Mouse (Mus musculus) intestine, embryonic 15.5 days (tissue): ENCODE measurements around the gene Stk19. TPM values are rescaled to one million over a fixed set of nuclear protein-coding genes. Genes with fewer than 3 reads are reported as not detected.

Experiments
- ATAC-seq: fragments of 200-750 bp; cut with Nextera tagmentation; 2 replicates; pipeline ENCODE4 v1.8.0; 2017; ENCODE audit warnings: moderate TSS enrichment, moderate library complexity
- H3K27ac ChIP-seq: fragments of 300-500 bp; sonication (generic); 2 replicates; pipeline ENCODE4 v1.5.1; 2015; ENCODE audit warnings: mild to moderate bottlenecking, inconsistent platforms
- H3K27me3 ChIP-seq: fragments of 300-500 bp; sonication (generic); replicated peaks from 2 replicates; pipeline ENCODE4 v1.6.1; 2015; ENCODE audit warnings: inconsistent platforms
- H3K36me3 ChIP-seq: fragments of 300-500 bp; sonication (generic); 2 replicates; pipeline ENCODE4 v1.6.1; 2015; ENCODE audit warnings: inconsistent platforms
- H3K4me1 ChIP-seq: fragments of 300-500 bp; sonication (generic); replicated peaks from 2 replicates; pipeline ENCODE4 v1.6.1; 2015; ENCODE audit warnings: inconsistent platforms
- H3K4me2 ChIP-seq: fragments of 300-500 bp; sonication (generic); replicated peaks from 2 replicates; pipeline ENCODE4 v1.6.1; 2015; ENCODE audit warnings: mild to moderate bottlenecking, inconsistent platforms
- H3K4me3 ChIP-seq: fragments of 300-500 bp; sonication (generic); replicated peaks from 2 replicates; pipeline ENCODE4 v1.5.1; 2015; ENCODE audit warnings: inconsistent platforms
- H3K9ac ChIP-seq: fragments of 300-500 bp; sonication (generic); 2 replicates; pipeline ENCODE4 v1.6.1; 2015; ENCODE audit warnings: inconsistent platforms
- H3K9me3 ChIP-seq: fragments of 300-500 bp; sonication (generic); 2 replicates; pipeline ENCODE4 v1.6.1; 2016; ENCODE audit warnings: inconsistent platforms
- WGBS: fragments of 180-500 bp; shearing (Covaris S2); methylation state at CpG from one replicate; pipeline ENCODE4 v1.1.7; 2015; 5-methylcytosine and 5-hydroxymethylcytosine counted together
- polyA plus RNA-seq: library from polyadenylated mRNA; unstranded; fragments of >200 nt; fragmentation: Nextera tagmentation; extraction: Ambion mirVana; gene quantifications from 2 replicates; pipeline ENCODE4 v1.2.1, GENCODE M21; 2015

Gene Stk19
- polyA plus RNA-seq, 1 experiment from 2014 or later = 25.1 TPM

DNA sequence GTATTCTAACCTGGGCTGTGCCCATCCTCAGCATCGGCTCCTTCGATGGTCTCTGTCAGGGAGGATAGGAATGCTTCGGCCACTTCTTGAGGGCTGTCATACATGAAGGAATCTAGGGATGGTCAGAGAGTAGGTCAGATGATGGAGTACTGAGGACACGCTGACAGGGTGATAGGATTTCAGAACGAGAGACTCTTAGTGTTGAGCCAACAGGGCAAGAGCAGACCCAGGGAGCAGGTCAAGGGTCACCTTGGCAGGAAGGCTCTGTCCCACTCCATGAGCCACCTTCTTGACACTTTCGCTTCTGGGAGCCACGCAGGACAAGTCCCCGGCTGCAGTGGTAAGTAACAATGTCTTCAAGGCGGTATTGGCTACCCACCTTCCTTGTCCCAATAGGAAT, 23.8 kb upstream of the Stk19 start:
- Histone ChIP-seq H3K9me3 (no peaks in the 10 kb centered on the region), H3K4me1 (no peaks in the 10 kb centered on the region; the same call in 1 of the 2 replicates), H3K27me3 (no peaks in the 10 kb centered on the region), H3K4me3 (no peak overlapping the region), H3K9ac (no peak overlapping the region), H3K27ac (no peak overlapping the region), H3K36me3 (peaks cover 10% of the 10 kb centered on the region), H3K4me2 (peak overlapping the region; percentile 53)
- WGBS = 76% methylated on average over 9 of the region's 9 CpGs
- no peak for ATAC-seq

DNA sequence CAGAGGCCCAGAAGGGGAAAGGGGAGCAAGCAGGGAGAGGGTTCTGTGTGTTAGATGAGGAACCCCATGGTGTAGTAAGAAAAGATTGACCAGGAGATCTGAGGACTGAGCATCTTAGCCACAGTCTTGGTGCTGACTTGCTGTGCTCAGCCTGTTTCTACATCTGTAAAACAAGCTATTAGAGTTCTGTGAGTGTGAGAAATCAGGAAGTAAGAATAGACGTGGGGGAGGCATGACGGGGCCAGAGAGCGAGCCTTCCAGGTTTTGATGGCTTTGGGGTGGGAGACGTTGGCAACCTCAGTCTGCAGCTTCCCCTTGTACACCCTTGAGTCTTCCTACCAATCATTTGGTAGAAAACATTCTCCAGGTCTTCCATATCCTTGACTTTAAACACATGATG, 21.9 kb upstream of the Stk19 start:
- Histone ChIP-seq H3K4me3 (no peak overlapping the region), H3K9me3 (no peaks in the 10 kb centered on the region), H3K27me3 (no peaks in the 10 kb centered on the region), H3K27ac (no peak overlapping the region), H3K4me1 (no peaks in the 10 kb centered on the region; the same call in 1 of the 2 replicates), H3K9ac (no peak overlapping the region), H3K36me3 (peaks cover 22% of the 10 kb centered on the region), H3K4me2 (no peak overlapping the region)
- WGBS = 75% methylated on average over 4 of the region's 4 CpGs
- ATAC-seq = no peak

- Histone ChIP-seq H3K4me1 (peaks cover 9% of the 10 kb centered on the region), H3K9ac (no peak overlapping the region; the same call in 1 of the 2 replicates), H3K9me3 (no peaks in the 10 kb centered on the region), H3K27ac (no peak overlapping the region), H3K36me3 (peaks cover 33% of the 10 kb centered on the region), H3K27me3 (no peaks in the 10 kb centered on the region), H3K4me3 (no peak overlapping the region), H3K4me2 (no peak overlapping the region)
- WGBS = 30% methylated on average over 3 of the region's 3 CpGs
- peak; percentile 32; the same call in 1 of the 2 replicates for ATAC-seq
Measured at GRCm38 (mm10) chr17:34855825-34856224, 19.1 kb upstream of the Stk19 start.

DNA sequence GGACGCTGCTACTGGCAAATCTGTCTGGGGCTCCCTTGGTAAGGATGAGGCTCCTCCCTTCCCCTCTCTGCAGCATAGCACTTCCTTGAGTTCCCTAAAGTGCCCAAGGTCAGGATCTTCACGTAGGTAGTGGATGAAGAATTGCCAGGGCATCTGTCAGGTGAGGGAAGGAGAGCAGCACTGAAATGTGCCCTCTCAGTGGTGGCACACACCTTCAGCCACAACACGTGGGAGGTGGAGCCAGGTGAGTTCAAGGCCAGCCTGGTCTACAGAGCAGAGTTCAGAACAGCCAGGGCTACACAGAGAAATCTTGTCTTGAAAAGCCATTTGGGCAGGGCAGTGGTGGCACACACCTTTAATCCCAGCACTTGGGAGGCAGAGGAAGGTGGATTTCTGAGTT, 18.0 kb upstream of the Stk19 start:
- Histone ChIP-seq H3K9me3 (no peaks in the 10 kb centered on the region), H3K27ac (no peak overlapping the region), H3K36me3 (peaks cover 33% of the 10 kb centered on the region), H3K9ac (no peak overlapping the region), H3K4me3 (no peak overlapping the region), H3K4me2 (no peak overlapping the region), H3K4me1 (peaks cover 11% of the 10 kb centered on the region), H3K27me3 (no peaks in the 10 kb centered on the region)
- no peak for ATAC-seq
- 72% methylated on average over 3 of the region's 3 CpGs for WGBS

DNA sequence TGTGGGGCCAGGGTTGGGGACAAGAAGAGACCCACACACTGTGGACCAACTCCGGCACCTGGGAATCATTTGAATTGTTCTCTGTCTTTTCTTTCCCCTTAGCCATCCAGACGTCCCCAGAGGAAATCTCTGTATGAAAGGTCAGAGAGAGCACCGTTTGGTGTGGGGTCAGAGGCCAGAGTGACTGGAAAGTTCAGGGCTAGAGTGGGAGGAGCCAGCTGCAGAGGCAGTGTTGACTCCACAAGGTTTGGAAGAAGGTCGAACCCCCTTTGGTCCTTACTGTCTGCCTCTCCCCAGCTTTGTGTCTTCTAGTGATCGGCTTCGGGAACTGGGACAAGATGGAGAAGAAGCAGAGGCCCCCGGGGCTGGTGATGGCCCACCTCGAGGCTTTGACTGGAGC, 16.8 kb upstream of the Stk19 start:
- no peak overlapping the region for H3K4me3 ChIP-seq
- no peak overlapping the region for H3K27ac ChIP-seq
- peaks cover 33% of the 10 kb centered on the region for H3K36me3 ChIP-seq
- 69% methylated on average over 8 of the region's 8 CpGs for WGBS
- H3K9me3 ChIP-seq = no peaks in the 10 kb centered on the region
- H3K4me1 ChIP-seq = peaks cover 17% of the 10 kb centered on the region
- no peaks in the 10 kb centered on the region for H3K27me3 ChIP-seq
- ATAC-seq = no peak
- H3K4me2 ChIP-seq = no peak overlapping the region
- H3K9ac ChIP-seq = peak overlapping the region; percentile 8; the same call in 1 of the 2 replicates

GRCm38 (mm10) chr17:34850517-34851125, 13.9 kb upstream of the Stk19 start:
- Histone ChIP-seq H3K4me3 (peak overlapping the region; percentile 72), H3K9me3 (no peaks in the 10 kb centered on the region), H3K36me3 (peaks cover 42% of the 10 kb centered on the region), H3K27ac (peak overlapping the region; percentile 73; the same call in 1 of the 2 replicates), H3K4me2 (peak overlapping the region; percentile 76), H3K9ac (peak overlapping the region; percentile 73), H3K27me3 (no peaks in the 10 kb centered on the region), H3K4me1 (peaks cover 17% of the 10 kb centered on the region)
- ATAC-seq = peak; percentile 78
- WGBS = 1% methylated on average over 25 of the region's 25 CpGs

DNA sequence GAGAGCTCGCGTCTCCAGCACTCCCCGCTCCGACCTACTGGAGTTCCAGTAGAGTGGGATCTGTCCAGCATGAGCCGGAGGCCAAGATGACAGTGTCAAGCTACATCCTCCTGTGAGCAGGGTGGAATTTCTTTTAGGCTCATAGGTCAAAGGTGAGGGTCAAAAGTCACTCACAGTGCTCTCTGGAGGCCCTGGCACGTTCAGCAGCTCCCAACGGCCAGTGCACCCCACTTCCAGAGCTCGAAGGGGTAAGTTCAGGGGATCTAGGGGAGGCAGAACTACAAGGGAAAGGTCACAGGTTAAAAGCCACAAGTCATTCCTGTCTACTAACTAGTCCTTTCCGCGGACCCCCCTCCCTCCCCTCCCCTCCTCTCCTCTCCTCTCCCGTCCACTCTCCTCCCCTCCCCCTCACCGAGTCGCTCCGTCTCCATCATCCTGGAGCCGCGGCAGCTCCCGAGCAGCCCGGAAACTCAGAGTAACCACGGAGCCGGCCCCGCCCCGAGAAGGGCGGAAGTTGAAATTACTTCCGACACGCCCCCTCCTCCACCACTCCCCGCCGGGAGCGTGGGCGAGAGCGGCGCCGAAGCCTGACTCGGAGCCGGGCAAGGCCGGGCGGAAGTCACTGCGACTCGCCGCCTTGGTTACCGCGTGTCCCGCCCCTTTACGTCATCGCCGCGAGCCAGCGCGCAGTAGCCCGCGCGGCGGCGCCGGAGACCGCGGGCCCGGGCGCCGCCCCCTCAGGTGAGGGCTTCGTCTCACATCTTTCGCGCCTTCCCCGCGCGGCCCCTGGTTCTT, 13.2 kb upstream of the Stk19 start, which contains the start of the genes Skiv2l and Nelfe:
Gene Skiv2l, minus strand, starts transcription at position 489 of the 795 bp plus-strand sequence.
Gene Nelfe, plus strand, starts transcription at position 670 of the 795 bp plus-strand sequence.
- peak; percentile 98 for ATAC-seq
- H3K36me3 ChIP-seq = peaks cover 45% of the 10 kb centered on the region

GRCm38 (mm10) chr17:34847615-34848014, 10.9 kb upstream of the Stk19 start:
- Histone ChIP-seq H3K36me3 (peaks cover 31% of the 10 kb centered on the region), H3K9ac (no peak overlapping the region), H3K27ac (no peak overlapping the region), H3K4me3 (no peak overlapping the region), H3K4me1 (peaks cover 17% of the 10 kb centered on the region), H3K27me3 (no peaks in the 10 kb centered on the region), H3K4me2 (no peak overlapping the region), H3K9me3 (no peaks in the 10 kb centered on the region)
- no peak for ATAC-seq
- WGBS = 88% methylated on average over 7 of the region's 7 CpGs

More for the DNA sequence above, 13.2 kb upstream of the Stk19 start, which contains the start of the genes Skiv2l and Nelfe:
- Histone ChIP-seq H3K9me3 (no peaks in the 10 kb centered on the region), H3K4me3 (peak within 1 kb of the TSS; percentile 72), H3K27me3 (no peaks in the 10 kb centered on the region), H3K9ac (peak within 1 kb of the TSS; percentile 73), H3K27ac (peak within 1 kb of the TSS; percentile 73; the same call in 1 of the 2 replicates), H3K4me1 (peaks cover 17% of the 10 kb centered on the region), H3K4me2 (peak within 1 kb of the TSS; percentile 79)
- under 1% methylated on average over 65 of the region's 65 CpGs for WGBS

DNA sequence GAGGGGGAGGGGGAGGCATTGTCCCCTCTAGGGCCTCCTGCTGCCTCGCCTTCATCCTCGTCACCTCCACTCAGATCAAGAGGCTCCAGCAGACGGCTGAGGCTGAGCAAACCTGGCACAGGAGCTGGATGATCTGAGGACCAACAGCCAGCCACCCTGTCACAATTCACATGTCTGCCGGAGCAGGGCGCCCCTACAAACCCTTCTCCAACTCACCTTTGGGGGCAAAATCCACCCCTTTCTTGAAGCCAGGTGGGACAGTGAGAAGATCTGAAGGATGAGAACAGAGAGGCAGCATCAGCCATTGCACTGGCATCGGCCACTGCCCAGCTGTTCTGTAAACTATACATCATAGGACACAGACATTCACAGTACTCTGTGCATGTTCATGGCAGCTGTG, 10.4 kb upstream of the Stk19 start:
- Histone ChIP-seq H3K9ac (no peak overlapping the region), H3K9me3 (no peaks in the 10 kb centered on the region), H3K27me3 (no peaks in the 10 kb centered on the region), H3K4me2 (no peak overlapping the region), H3K36me3 (peaks cover 28% of the 10 kb centered on the region), H3K4me3 (no peak overlapping the region), H3K27ac (no peak overlapping the region), H3K4me1 (peaks cover 17% of the 10 kb centered on the region)
- WGBS = 87% methylated on average over 6 of the region's 6 CpGs
- ATAC-seq = no peak

DNA sequence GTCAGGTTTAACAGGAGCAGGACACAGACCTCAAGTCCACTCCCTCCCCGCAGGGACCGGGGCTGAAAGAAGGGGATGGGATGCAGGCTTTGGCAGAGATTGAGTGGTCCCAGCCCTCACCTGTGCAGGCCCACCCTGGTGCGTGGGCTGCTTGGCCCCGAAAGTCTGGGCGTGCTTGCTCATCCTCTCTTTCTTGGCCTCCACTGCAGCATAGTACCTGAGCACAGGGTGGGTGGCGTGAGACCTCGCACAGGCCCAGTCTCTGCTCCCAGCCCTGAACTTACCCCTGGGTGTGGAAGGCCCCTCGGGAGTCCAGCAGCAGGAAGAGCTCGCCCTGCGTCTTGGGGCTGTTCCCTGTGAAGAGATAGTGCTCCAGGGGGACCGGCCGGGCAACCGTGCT, 8.1 kb upstream of the Stk19 start:
- H3K4me3 ChIP-seq = no peak overlapping the region
- H3K9ac ChIP-seq = no peak overlapping the region
- no peaks in the 10 kb centered on the region for H3K9me3 ChIP-seq
- no peak overlapping the region for H3K4me2 ChIP-seq
- 92% methylated on average over 13 of the region's 13 CpGs for WGBS
- H3K36me3 ChIP-seq = peaks cover 38% of the 10 kb centered on the region
- H3K27ac ChIP-seq = no peak overlapping the region
- no peaks in the 10 kb centered on the region for H3K27me3 ChIP-seq
- no peak for ATAC-seq
- H3K4me1 ChIP-seq = peaks cover 6% of the 10 kb centered on the region; the same call in 1 of the 2 replicates

DNA sequence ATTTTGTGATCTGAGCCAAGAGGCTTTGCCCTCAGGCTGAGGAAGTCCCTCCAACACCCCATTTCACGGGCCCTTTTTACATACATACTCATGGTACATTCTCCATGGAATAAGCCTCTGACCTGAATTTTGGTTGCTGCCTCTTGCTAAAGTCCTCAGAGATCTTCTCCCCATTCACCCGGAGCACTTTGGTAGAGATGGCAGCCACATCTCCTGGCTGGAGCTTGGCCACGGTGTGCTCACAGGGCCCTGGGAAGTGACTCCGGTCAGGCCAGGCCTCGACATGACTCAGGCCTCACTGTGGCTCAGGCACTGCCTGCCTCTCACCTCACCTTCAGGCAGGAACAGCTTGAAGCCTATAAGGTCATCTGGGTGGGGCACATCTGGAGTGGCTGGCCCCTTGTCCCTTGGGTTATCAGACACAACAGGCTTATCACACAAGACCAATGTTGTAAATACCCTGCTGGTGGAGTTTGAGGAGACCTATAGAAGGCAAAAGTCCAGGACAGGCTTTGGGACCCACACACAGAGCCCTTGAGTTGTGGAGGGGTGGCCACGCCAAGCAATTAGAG, 4.1 kb upstream of the Stk19 start:
- Histone ChIP-seq H3K27ac (no peak overlapping the region), H3K9ac (no peak overlapping the region), H3K27me3 (no peaks in the 10 kb centered on the region), H3K4me1 (peaks cover 18% of the 10 kb centered on the region), H3K9me3 (no peaks in the 10 kb centered on the region), H3K4me3 (no peak overlapping the region), H3K36me3 (peaks cover 28% of the 10 kb centered on the region), H3K4me2 (no peak overlapping the region)
- WGBS = 83% methylated on average over 6 of the region's 6 CpGs
- ATAC-seq = no peak

- no peak overlapping the region for H3K4me3 ChIP-seq
- peaks cover 22% of the 10 kb centered on the region for H3K4me1 ChIP-seq
- ATAC-seq = no peak
- no peak overlapping the region for H3K9ac ChIP-seq
- WGBS = 87% methylated on average over 7 of the region's 7 CpGs
- H3K4me2 ChIP-seq = no peak overlapping the region
- no peak overlapping the region for H3K27ac ChIP-seq
- no peaks in the 10 kb centered on the region for H3K27me3 ChIP-seq
- H3K36me3 ChIP-seq = peaks cover 16% of the 10 kb centered on the region
- no peaks in the 10 kb centered on the region for H3K9me3 ChIP-seq
Measured at GRCm38 (mm10) chr17:34838785-34839184, 2.0 kb upstream of the Stk19 start.
